Mouse (Mus musculus) intestine, embryonic 16.5 days (tissue): ENCODE measurements around the gene Stat5b. TPM values are rescaled to one million over a fixed set of nuclear protein-coding genes. Genes with fewer than 3 reads are reported as not detected.

ENCODE experiments used
- ATAC-seq: fragments of 200-750 bp; cut with Nextera tagmentation; 2 replicates; pipeline ENCODE4 v1.8.0; 2017; ENCODE audit warnings: moderate TSS enrichment, moderate library complexity
- H3K27ac ChIP-seq: fragments of 300-500 bp; sonication (generic); 2 replicates; pipeline ENCODE4 v1.5.1; 2014; ENCODE audit warnings: mild to moderate bottlenecking, low read length
- H3K27me3 ChIP-seq: fragments of 300-500 bp; sonication (generic); replicated peaks from 2 replicates; pipeline ENCODE4 v1.6.1; 2014; ENCODE audit warnings: low read length, control low read depth, mixed read lengths; ENCODE audit not compliant: control insufficient read depth, insufficient read depth
- H3K36me3 ChIP-seq: fragments of 300-500 bp; sonication (generic); 2 replicates; pipeline ENCODE4 v1.6.1; 2014; ENCODE audit warnings: low read length, control low read depth; ENCODE audit not compliant: control insufficient read depth, insufficient read depth
- H3K4me1 ChIP-seq: fragments of 300-500 bp; sonication (generic); 2 replicates; pipeline ENCODE4 v1.6.1; 2014; ENCODE audit warnings: low read length, control low read depth, mixed read lengths; ENCODE audit not compliant: control insufficient read depth, insufficient read depth
- H3K4me2 ChIP-seq: fragments of 300-500 bp; sonication (generic); 2 replicates; pipeline ENCODE4 v1.6.1; 2014; ENCODE audit warnings: low read depth, low read length, control low read depth
- H3K4me3 ChIP-seq: fragments of 300-500 bp; sonication (generic); 2 replicates; pipeline ENCODE4 v1.5.1; 2014; ENCODE audit warnings: mild to moderate bottlenecking, low read length
- H3K9ac ChIP-seq: fragments of 300-500 bp; sonication (generic); 2 replicates; pipeline ENCODE4 v1.6.1; 2014; ENCODE audit warnings: low read depth, low read length
- H3K9me3 ChIP-seq: fragments of 300-500 bp; sonication (generic); 2 replicates; pipeline ENCODE4 v1.6.1; 2016; ENCODE audit warnings: low read length, control low read depth; ENCODE audit not compliant: control insufficient read depth
- WGBS: fragments of 180-500 bp; shearing (Covaris S2); extraction: QIAGEN DNeasy Blood & Tissue Kit; methylation state at CpG from one replicate; pipeline ENCODE4 v1.1.7; 2014; 5-methylcytosine and 5-hydroxymethylcytosine counted together
- polyA plus RNA-seq: library from polyadenylated mRNA; unstranded; fragments of >200 nt; fragmentation: Nextera tagmentation; extraction: Ambion mirVana; gene quantifications from 2 replicates; pipeline ENCODE4 v1.2.1, GENCODE M21; 2015

The Stat5b gene
- polyA plus RNA-seq: 20.5 and 22.8 TPM in 2 replicates

- under 1% methylated on average over 98 of the region's 104 CpGs for WGBS
- peak within 1 kb of the TSS; percentile 73 for H3K4me3 ChIP-seq
Measured at GRCm38 (mm10) chr11:100850038-100850777, at the start of gene Stat5b. Gene Stat5b (minus strand): TSS chr11:100850724.

GRCm38 (mm10) chr11:100898441-100899199 is 48.1 kb upstream of the Stat5b start:
- Histone ChIP-seq H3K27me3 (no peaks in the 10 kb centered on the region), H3K4me2 (no peak overlapping the region), H3K4me1 (no peaks in the 10 kb centered on the region), H3K9me3 (no peaks in the 10 kb centered on the region), H3K27ac (no peak overlapping the region), H3K4me3 (no peak overlapping the region), H3K36me3 (peaks cover 10% of the 10 kb centered on the region), H3K9ac (no peak overlapping the region)
- WGBS: 75% methylated on average over 16 of the region's 16 CpGs
- no peak for ATAC-seq

More at GRCm38 (mm10) chr11:100850038-100850777, at the start of gene Stat5b:
- Histone ChIP-seq H3K27me3 (no peaks in the 10 kb centered on the region), H3K4me2 (peak within 1 kb of the TSS; percentile 87), H3K9me3 (no peaks in the 10 kb centered on the region), H3K36me3 (no peaks in the 10 kb centered on the region), H3K27ac (peak within 1 kb of the TSS; percentile 91), H3K4me1 (peaks cover 19% of the 10 kb centered on the region), H3K9ac (peak within 1 kb of the TSS; percentile 91)
- peak; percentile 89 for ATAC-seq

- H3K27ac ChIP-seq: no peak overlapping the region
- peaks cover 10% of the 10 kb centered on the region for H3K36me3 ChIP-seq
- H3K4me2 ChIP-seq: no peak overlapping the region
- no peak overlapping the region for H3K9ac ChIP-seq
- no peak for ATAC-seq
- no peak overlapping the region for H3K4me3 ChIP-seq
- H3K4me1 ChIP-seq: no peaks in the 10 kb centered on the region
- no peaks in the 10 kb centered on the region for H3K27me3 ChIP-seq
- WGBS: 81% methylated on average over 7 of the region's 7 CpGs
- no peaks in the 10 kb centered on the region for H3K9me3 ChIP-seq
Measured at GRCm38 (mm10) chr11:100897294-100898231, 47.0 kb upstream of the Stat5b start.

- Histone ChIP-seq H3K4me1 (no peaks in the 10 kb centered on the region), H3K4me2 (no peak overlapping the region), H3K9ac (no peak overlapping the region), H3K27ac (no peak overlapping the region), H3K36me3 (no peaks in the 10 kb centered on the region), H3K4me3 (no peak overlapping the region), H3K27me3 (no peaks in the 10 kb centered on the region), H3K9me3 (no peaks in the 10 kb centered on the region)
- no peak for ATAC-seq
- WGBS: 76% methylated on average over 10 of the region's 10 CpGs
Measured at GRCm38 (mm10) chr11:100896078-100896477, 45.6 kb upstream of the Stat5b start.

- no peak for ATAC-seq
- Histone ChIP-seq H3K9me3 (no peaks in the 10 kb centered on the region), H3K9ac (no peak overlapping the region), H3K4me2 (no peak overlapping the region), H3K4me1 (no peaks in the 10 kb centered on the region), H3K36me3 (no peaks in the 10 kb centered on the region), H3K27ac (no peak overlapping the region), H3K27me3 (no peaks in the 10 kb centered on the region), H3K4me3 (no peak overlapping the region)
- WGBS: 75% methylated on average over 9 of the region's 9 CpGs
Measured at GRCm38 (mm10) chr11:100894146-100894918, 43.8 kb upstream of the Stat5b start.

GRCm38 (mm10) chr11:100893482-100893881 is 43.0 kb upstream of the Stat5b start:
- ATAC-seq: peak; percentile 78
- WGBS: 15% methylated on average over 9 of the region's 9 CpGs
- Histone ChIP-seq H3K9me3 (no peaks in the 10 kb centered on the region), H3K27me3 (no peaks in the 10 kb centered on the region), H3K4me1 (no peaks in the 10 kb centered on the region; the same call in 1 of the 2 replicates), H3K4me2 (no peak overlapping the region), H3K9ac (no peak overlapping the region), H3K4me3 (no peak overlapping the region), H3K27ac (no peak overlapping the region), H3K36me3 (peaks cover 5% of the 10 kb centered on the region; the same call in 1 of the 2 replicates)

GRCm38 (mm10) chr11:100892435-100892834 is 41.9 kb upstream of the Stat5b start:
- no peaks in the 10 kb centered on the region for H3K9me3 ChIP-seq
- 86% methylated on average over 4 of the region's 5 CpGs for WGBS

GRCm38 (mm10) chr11:100891256-100892123 is 41.0 kb upstream of the Stat5b start:
- Histone ChIP-seq H3K9ac (no peak overlapping the region), H3K4me2 (no peak overlapping the region), H3K27ac (no peak overlapping the region), H3K4me1 (peaks cover 3% of the 10 kb centered on the region; the same call in 1 of the 2 replicates), H3K4me3 (no peak overlapping the region), H3K9me3 (no peaks in the 10 kb centered on the region), H3K36me3 (peaks cover 5% of the 10 kb centered on the region; the same call in 1 of the 2 replicates), H3K27me3 (no peaks in the 10 kb centered on the region)
- ATAC-seq: no peak
- 62% methylated on average over 15 of the region's 15 CpGs for WGBS

More at GRCm38 (mm10) chr11:100892435-100892834, 41.9 kb upstream of the Stat5b start:
- Histone ChIP-seq H3K9ac (no peak overlapping the region), H3K4me2 (no peak overlapping the region), H3K27ac (no peak overlapping the region), H3K27me3 (no peaks in the 10 kb centered on the region), H3K4me1 (no peaks in the 10 kb centered on the region; the same call in 1 of the 2 replicates), H3K4me3 (no peak overlapping the region), H3K36me3 (peaks cover 5% of the 10 kb centered on the region; the same call in 1 of the 2 replicates)
- ATAC-seq: no peak
